Mouse (Mus musculus) MEL (cell line): Measurements from ENCODE around the gene Ciz1. TPM values are rescaled to one million over a fixed set of nuclear protein-coding genes. Genes with fewer than 3 reads are reported as not detected.

Source experiments
- DNase-seq: peaks from one replicate; pipeline ENCODE4 v3.0.0; 2011; ENCODE audit warnings: low read depth, low spot score
- H3K27ac ChIP-seq: 2 replicates; pipeline ENCODE4 v1.5.1; 2012; ENCODE audit warnings: low read depth, mild to moderate bottlenecking, control low read depth, low read length, moderate library complexity; ENCODE audit not compliant: control insufficient read depth
- H3K27me3 ChIP-seq, 2 experiments: fragments of 150-350 bp in 1 of 2; sonication (generic) in 1 of 2; 2 replicates each; pipeline ENCODE4 v1.6.1; 2012; ENCODE audit warnings: low read length in 2 of 2, mild to moderate bottlenecking in 2 of 2, improper control_type of control experiment in 1 of 2, moderate library complexity in 1 of 2; ENCODE audit not compliant: insufficient read depth in 2 of 2, control insufficient read depth in 1 of 2
- H3K36me3 ChIP-seq, 2 experiments: 2 replicates each; pipeline ENCODE4 v1.6.1; 2012 to 2014; ENCODE audit warnings: low read length in 2 of 2, improper control_type of control experiment in 1 of 2, inconsistent platforms in 1 of 2, mild to moderate bottlenecking in 1 of 2; ENCODE audit not compliant: insufficient read depth in 2 of 2, control insufficient read depth in 1 of 2
- H3K4me1 ChIP-seq, 2 experiments: fragments of 150-350 bp in 1 of 2; sonication (generic) in 1 of 2; 2 replicates each; pipeline ENCODE4 v1.6.1; 2012; ENCODE audit warnings: low read length in 2 of 2, improper control_type of control experiment in 1 of 2, mild to moderate bottlenecking in 1 of 2; ENCODE audit not compliant: insufficient read depth in 2 of 2, control insufficient read depth in 1 of 2
- H3K4me3 ChIP-seq, 2 experiments: fragments of 150-350 bp in 1 of 2; sonication (generic) in 1 of 2; 2 replicates each; pipeline ENCODE4 v1.5.1; 2012; ENCODE audit warnings: low read depth in 2 of 2, low read length in 2 of 2, mild to moderate bottlenecking in 2 of 2, moderate library complexity in 2 of 2, control low read depth in 1 of 2, improper control_type of control experiment in 1 of 2; ENCODE audit not compliant: control insufficient read depth in 1 of 2, insufficient read depth in 1 of 2
- H3K79me2 ChIP-seq: 2 replicates; pipeline ENCODE4 v1.6.1; 2012; ENCODE audit warnings: mild to moderate bottlenecking, low read length, moderate library complexity; ENCODE audit not compliant: control insufficient read depth, poor library complexity, insufficient read depth
- H3K9ac ChIP-seq: 2 replicates; pipeline ENCODE4 v1.6.1; 2012; ENCODE audit warnings: low read depth, mild to moderate bottlenecking, control low read depth, low read length, moderate library complexity; ENCODE audit not compliant: control insufficient read depth, poor library complexity, severe bottlenecking
- H3K9me3 ChIP-seq: fragments of 150-350 bp; sonication (generic); replicated peaks from 2 replicates; pipeline ENCODE4 v1.6.1; 2012; ENCODE audit warnings: mild to moderate bottlenecking, low read length, improper control_type of control experiment, moderate library complexity; ENCODE audit not compliant: insufficient read depth
- CHD2 ChIP-seq: IDR thresholded peaks from 2 replicates; pipeline ENCODE4 v1.6.1; 2011; ENCODE audit warnings: low read length, improper control_type of control experiment
- CTCF ChIP-seq, 3 experiments: IDR thresholded peaks in 2 of 3; conservative IDR thresholded peaks in 1 of 3; 2 replicates each; pipeline ENCODE4 v1.5.1; 2011 to 2012; ENCODE audit warnings: low read length in 3 of 3, low read depth in 2 of 3, mild to moderate bottlenecking in 2 of 3, improper control_type of control experiment in 1 of 3, inconsistent platforms in 1 of 3, mixed read lengths in 1 of 3, moderate library complexity in 1 of 3; ENCODE audit not compliant: control insufficient read depth in 1 of 3, insufficient read depth in 1 of 3, poor library complexity in 1 of 3, severe bottlenecking in 1 of 3
- E2F4 ChIP-seq: IDR thresholded peaks from 2 replicates; pipeline ENCODE4 v1.6.1; 2011; ENCODE audit warnings: low read depth, low read length, improper control_type of control experiment, borderline replicate concordance
- ELF1 ChIP-seq: IDR thresholded peaks from 2 replicates; pipeline ENCODE4 v1.6.1; 2014; ENCODE audit warnings: low read depth, mild to moderate bottlenecking, inconsistent platforms, low read length, improper control_type of control experiment, moderate library complexity
- EP300 ChIP-seq, 2 experiments: IDR thresholded peaks; 2 replicates each; pipeline ENCODE4 v1.6.1; 2011; ENCODE audit warnings: improper control_type of control experiment in 2 of 2, low read length in 2 of 2, low read depth in 1 of 2, mild to moderate bottlenecking in 1 of 2
- GABPA ChIP-seq: IDR thresholded peaks from 2 replicates; pipeline ENCODE4 v1.6.1; 2012; ENCODE audit warnings: low read depth, mild to moderate bottlenecking, inconsistent platforms, low read length, improper control_type of control experiment, moderate library complexity
- MAFK ChIP-seq: IDR thresholded peaks from 2 replicates; pipeline ENCODE4 v1.6.1; 2011; ENCODE audit warnings: low read depth, mild to moderate bottlenecking, low read length, improper control_type of control experiment, borderline replicate concordance
- MAX ChIP-seq: IDR thresholded peaks from 2 replicates; pipeline ENCODE4 v1.6.1; 2011; ENCODE audit warnings: low read length, improper control_type of control experiment
- MEF2A ChIP-seq: IDR thresholded peaks from 2 replicates; pipeline ENCODE4 v1.6.1; 2014; ENCODE audit warnings: low read depth, mild to moderate bottlenecking, inconsistent platforms, low read length, improper control_type of control experiment; ENCODE audit not compliant: poor library complexity, insufficient replicate concordance, severe bottlenecking; ENCODE audit errors: extremely low read depth
- MYB ChIP-seq: IDR thresholded peaks from 2 replicates; pipeline ENCODE4 v1.6.1; 2011; ENCODE audit warnings: mild to moderate bottlenecking, low read depth, low read length, improper control_type of control experiment
- NRF1 ChIP-seq: IDR thresholded peaks from 2 replicates; pipeline ENCODE4 v1.6.1; 2014; ENCODE audit warnings: low read depth, mild to moderate bottlenecking, inconsistent platforms, low read length, improper control_type of control experiment, moderate library complexity; ENCODE audit not compliant: poor library complexity, insufficient read depth, severe bottlenecking
- POLR2AphosphoS2 ChIP-seq: IDR thresholded peaks from 2 replicates; pipeline ENCODE4 v1.6.1; 2011; ENCODE audit warnings: low read length, improper control_type of control experiment
- RAD21 ChIP-seq: IDR thresholded peaks from 2 replicates; pipeline ENCODE4 v1.6.1; 2011; ENCODE audit warnings: mild to moderate bottlenecking, low read depth, low read length, improper control_type of control experiment
- SIN3A ChIP-seq: IDR thresholded peaks from 2 replicates; pipeline ENCODE4 v1.6.1; 2012; ENCODE audit warnings: low read length, improper control_type of control experiment, inconsistent platforms
- SMC3 ChIP-seq: IDR thresholded peaks from 2 replicates; pipeline ENCODE4 v1.6.1; 2011; ENCODE audit warnings: low read depth, low read length, improper control_type of control experiment
- TAL1 ChIP-seq: IDR thresholded peaks from 2 replicates; pipeline ENCODE4 v1.6.1; 2012; ENCODE audit warnings: mild to moderate bottlenecking, inconsistent platforms, low read length, moderate library complexity, mixed read lengths
- TCF12 ChIP-seq: IDR thresholded peaks from 2 replicates; pipeline ENCODE4 v1.6.1; 2014; ENCODE audit warnings: low read depth, mild to moderate bottlenecking, inconsistent platforms, low read length, improper control_type of control experiment, moderate library complexity
- UBTF ChIP-seq: IDR thresholded peaks from 2 replicates; pipeline ENCODE4 v1.6.1; 2012; ENCODE audit warnings: low read depth, mild to moderate bottlenecking, inconsistent platforms, low read length, improper control_type of control experiment, moderate library complexity, borderline replicate concordance; ENCODE audit not compliant: insufficient read depth
- ZC3H11A ChIP-seq: IDR thresholded peaks from 2 replicates; pipeline ENCODE4 v1.6.1; 2012; ENCODE audit warnings: low read depth, mild to moderate bottlenecking, inconsistent platforms, low read length, improper control_type of control experiment
- ZKSCAN1 ChIP-seq: IDR thresholded peaks from 2 replicates; pipeline ENCODE4 v1.6.1; 2012; ENCODE audit warnings: low read depth, mild to moderate bottlenecking, inconsistent platforms, low read length, improper control_type of control experiment, moderate library complexity
- ZMIZ1 ChIP-seq: IDR thresholded peaks from 2 replicates; pipeline ENCODE4 v1.6.1; 2012; ENCODE audit warnings: low read depth, mild to moderate bottlenecking, inconsistent platforms, low read length, improper control_type of control experiment, moderate library complexity
- ZNF384 ChIP-seq: IDR thresholded peaks from 2 replicates; pipeline ENCODE4 v1.6.1; 2012; ENCODE audit warnings: low read depth, mild to moderate bottlenecking, inconsistent platforms, low read length, improper control_type of control experiment
- polyA plus RNA-seq, 2 experiments: library from polyadenylated mRNA; stranded (reverse) in 1 of 2; unstranded in 1 of 2; fragments of >175 nt in 1 of 2; fragments of >200 nt in 1 of 2; gene quantifications; 2 replicates each; pipeline versions ENCODE4 v1.2.1 to v1.2.4; 2012; ENCODE audit warnings: low replicate concordance in 2 of 2, low read depth in 1 of 2; ENCODE audit not compliant: insufficient read length in 2 of 2, insufficient read depth in 1 of 2, missing spikeins in 1 of 2
- total RNA-seq: library from RNA; depleted of rRNA; stranded (reverse); fragments of 300-350 nt; gene quantifications from 2 replicates; pipeline ENCODE4 v1.2.3, GENCODE M21; 2012

The Ciz1 gene
- total and polyA plus RNA-seq, 3 experiments, result 20.7 to 99.8 TPM; not detected in 1

DNA sequence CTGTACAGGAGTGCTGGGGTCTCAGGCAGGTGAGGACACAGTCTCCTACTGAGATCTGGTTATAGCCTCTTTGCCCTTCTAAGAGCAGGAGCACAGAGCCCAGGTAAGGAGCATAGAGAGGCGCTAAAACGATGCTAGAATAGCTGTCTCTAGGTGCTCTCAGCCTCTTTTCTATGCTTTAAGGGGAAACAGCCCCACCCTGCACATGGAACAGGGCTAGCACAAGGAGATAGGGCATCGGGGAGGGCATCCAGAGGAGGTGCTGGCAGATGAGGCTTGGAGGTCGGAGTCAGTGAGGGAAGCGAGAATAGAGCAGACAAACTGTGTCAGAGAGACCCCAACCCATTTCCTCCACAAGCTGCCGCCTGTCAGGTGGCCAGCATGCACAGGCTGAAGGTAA, 5.1 kb upstream of the Ciz1 start:
- Histone ChIP-seq H3K27me3 (no peaks in the 10 kb centered on the region), H3K9me3 (no peaks in the 10 kb centered on the region), H3K4me3 (no peak overlapping the region), H3K9ac (no peak overlapping the region), H3K4me1 (no peaks in the 10 kb centered on the region), H3K36me3 (no peaks in the 10 kb centered on the region), H3K27ac (no peak overlapping the region), H3K79me2 (no peaks in the 10 kb centered on the region)
- DNase-seq, result no peak
- TF ChIP-seq POLR2AphosphoS2, result no peak
- no peak for TF ChIP-seq CHD2

DNA sequence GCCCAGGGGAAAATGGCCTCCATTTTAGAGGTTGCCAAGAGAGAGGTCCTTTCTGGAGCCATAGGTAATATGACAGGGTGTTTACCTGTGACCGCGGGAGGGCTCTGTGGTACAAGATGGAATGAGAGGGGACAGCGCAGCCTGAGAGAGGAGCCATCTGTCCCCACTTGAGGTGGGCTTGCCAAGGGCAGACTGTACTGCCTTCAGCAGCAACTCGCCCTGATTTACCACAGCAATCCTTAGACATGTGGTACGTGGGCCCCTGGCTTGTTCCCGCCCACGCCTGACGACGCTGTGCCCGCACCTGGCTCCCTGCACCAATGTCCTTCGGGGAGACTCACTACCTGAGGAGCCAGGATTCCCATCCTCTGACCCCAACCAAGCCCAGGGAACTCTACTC, 3.8 kb upstream of the Ciz1 start:
- Histone ChIP-seq H3K4me1 (0 out of 4 replicates have a peak, but pooled peaks cover 0 to 3% of the 10 kb centered on the region in 2 experiments), H3K79me2 (no peaks in the 10 kb centered on the region), H3K9me3 (no peaks in the 10 kb centered on the region), H3K27ac (no peak overlapping the region), H3K9ac (no peak overlapping the region), H3K36me3 (no peaks in the 10 kb centered on the region), H3K27me3 (no peaks in the 10 kb centered on the region), H3K4me3 (no peak overlapping the region)
- no peak for DNase-seq
- TF ChIP-seq EP300 (IDR thresholded peaks at IDR 0.05; ENCODE audit: low read depth in 1 of 2, low read length in 2 of 2) (no peak), UBTF (no peak), ZKSCAN1 (no peak), TAL1 (no peak), CTCF (IDR thresholded peaks at IDR 0.05 in 2 of 3, conservative IDR thresholded peaks at IDR 0.05 in 1 of 3; ENCODE audit: control insufficient read depth in 1 of 3, insufficient read depth in 1 of 3, low read depth in 2 of 3, low read length in 3 of 3, poor library complexity in 1 of 3, severe bottlenecking in 1 of 3) (no peak), E2F4 (no peak), SIN3A (no peak), CHD2 (no peak), SMC3 (no peak), MAX (no peak)

DNA sequence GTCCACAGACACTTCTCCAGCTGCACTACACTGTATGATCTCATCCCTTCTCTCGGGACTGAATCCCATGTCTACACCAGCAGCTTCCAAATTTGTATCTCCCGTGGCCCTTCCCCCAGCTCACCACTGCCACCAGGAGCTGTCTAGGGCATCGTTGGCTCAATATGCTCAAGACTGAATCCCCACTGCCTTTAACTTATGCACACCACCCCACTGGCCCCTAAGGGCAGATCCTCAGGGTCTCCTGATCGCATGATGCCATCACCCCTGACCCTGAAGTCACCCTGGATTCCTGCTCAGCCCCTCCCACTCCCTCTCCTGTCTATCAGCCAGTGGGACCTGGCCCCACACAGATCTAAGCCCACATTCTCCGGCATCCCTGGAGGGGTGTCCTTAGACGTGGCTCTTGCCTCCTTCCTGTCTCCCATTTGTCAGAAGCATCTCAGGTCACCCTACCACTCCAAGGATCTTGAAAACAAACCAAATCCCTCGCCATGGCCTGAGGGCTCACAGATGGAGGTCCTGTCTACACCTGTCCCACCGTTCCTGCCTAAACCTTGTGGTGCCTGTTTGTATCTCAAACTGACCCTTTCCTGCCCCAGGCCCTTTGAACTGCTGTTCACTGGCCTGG, 2.4 kb upstream of the Ciz1 start:
- Histone ChIP-seq H3K27ac (no peak overlapping the region), H3K9me3 (no peaks in the 10 kb centered on the region), H3K9ac (no peak overlapping the region), H3K79me2 (no peaks in the 10 kb centered on the region), H3K27me3 (no peaks in the 10 kb centered on the region), H3K4me1 (peaks cover 4 to 9% of the 10 kb centered on the region in 2 experiments; a peak in 3 of 4 replicates), H3K36me3 (peaks cover 0 to 4% of the 10 kb centered on the region in 2 experiments; a peak in 2 of 4 replicates), H3K4me3 (no peak overlapping the region)
- DNase-seq, result no peak
- TF ChIP-seq NRF1 (no peak), E2F4 (no peak), ZC3H11A (no peak), MYB (no peak), RAD21 (no peak), ZNF384 (no peak), MAX (no peak), ZMIZ1 (no peak), ZKSCAN1 (no peak), TAL1 (no peak), MAFK (no peak), MEF2A (no peak), ELF1 (no peak), CHD2 (no peak), GABPA (no peak), TCF12 (no peak)
